Mouse (Mus musculus) neural tube, embryonic 12.5 days (tissue): ENCODE results near the gene Adap2. TPM values are rescaled to one million over a fixed set of nuclear protein-coding genes. Genes with fewer than 3 reads are reported as not detected.

ENCODE experiments used
- ATAC-seq: fragments of 200-750 bp; cut with Nextera tagmentation; 2 replicates; pipeline ENCODE4 v1.8.0; 2017; ENCODE audit warnings: low read depth, mild to moderate bottlenecking, moderate TSS enrichment, moderate library complexity; ENCODE audit not compliant: low FRiP score
- H3K27ac ChIP-seq: fragments of 300-500 bp; sonication (generic); 2 replicates; pipeline ENCODE4 v1.5.1; 2016
- H3K27me3 ChIP-seq: fragments of 300-500 bp; sonication (generic); replicated peaks from 2 replicates; pipeline ENCODE4 v1.6.1; 2016; ENCODE audit warnings: mild to moderate bottlenecking
- H3K36me3 ChIP-seq: fragments of 300-500 bp; sonication (generic); 2 replicates; pipeline ENCODE4 v1.6.1; 2016; ENCODE audit warnings: mild to moderate bottlenecking
- H3K4me1 ChIP-seq: fragments of 300-500 bp; sonication (generic); 2 replicates; pipeline ENCODE4 v1.6.1; 2016
- H3K4me2 ChIP-seq: fragments of 300-500 bp; sonication (generic); replicated peaks from 2 replicates; pipeline ENCODE4 v1.6.1; 2016; ENCODE audit warnings: mild to moderate bottlenecking
- H3K4me3 ChIP-seq: fragments of 300-500 bp; sonication (generic); 2 replicates; pipeline ENCODE4 v1.5.1; 2016
- H3K9ac ChIP-seq: fragments of 300-500 bp; sonication (generic); 2 replicates; pipeline ENCODE4 v1.6.1; 2016; ENCODE audit warnings: mild to moderate bottlenecking
- H3K9me3 ChIP-seq: fragments of 300-500 bp; sonication (generic); 2 replicates; pipeline ENCODE4 v1.6.1; 2016; ENCODE audit warnings: mild to moderate bottlenecking
- WGBS: fragments of 180-500 bp; shearing (Covaris S2); methylation state at CpG from one replicate; pipeline ENCODE4 v1.1.7; 2016; 5-methylcytosine and 5-hydroxymethylcytosine counted together
- polyA plus RNA-seq: library from polyadenylated mRNA; unstranded; fragments of >200 nt; fragmentation: Nextera tagmentation; extraction: Ambion mirVana; gene quantifications from 2 replicates; pipeline ENCODE4 v1.2.1, GENCODE M21; 2016

Gene Adap2
- polyA plus RNA-seq, 1 experiment from 2014 or later = 2.5 TPM

DNA sequence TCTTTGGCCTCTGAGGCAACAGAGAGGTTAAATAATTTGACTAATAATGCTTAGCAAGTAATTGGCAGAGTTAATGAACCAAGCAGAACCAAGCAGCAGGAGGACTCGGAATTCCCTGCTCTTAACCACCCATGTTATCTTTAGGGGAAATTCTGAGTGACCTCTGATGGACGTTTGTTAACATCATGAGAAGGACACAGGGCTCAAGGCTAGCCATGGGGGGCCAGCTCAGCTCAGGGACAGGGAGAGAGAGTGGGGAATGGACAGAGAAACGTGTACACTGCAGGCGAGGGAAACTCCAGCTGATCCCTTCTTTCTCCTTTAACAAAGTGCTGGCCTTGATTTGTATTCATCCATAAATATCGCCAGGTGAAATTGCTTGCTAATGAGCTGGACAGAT lies 51.0 kb downstream of the Adap2 start:
- WGBS = 40% methylated on average over 5 of the region's 5 CpGs
- Histone ChIP-seq H3K36me3 (no peaks in the 10 kb centered on the region), H3K4me1 (peaks cover 1% of the 10 kb centered on the region; the same call in 1 of the 2 replicates), H3K4me2 (no peak overlapping the region), H3K27me3 (no peaks in the 10 kb centered on the region), H3K4me3 (no peak overlapping the region), H3K9ac (no peak overlapping the region), H3K27ac (no peak overlapping the region), H3K9me3 (no peaks in the 10 kb centered on the region)
- no peak for ATAC-seq

- Histone ChIP-seq H3K27me3 (no peaks in the 10 kb centered on the region), H3K27ac (no peak overlapping the region), H3K9me3 (no peaks in the 10 kb centered on the region), H3K4me3 (no peak overlapping the region), H3K36me3 (peaks cover 3% of the 10 kb centered on the region; the same call in 1 of the 2 replicates), H3K4me1 (peaks cover 7% of the 10 kb centered on the region), H3K4me2 (peak overlapping the region; percentile 67; the same call in 1 of the 2 replicates), H3K9ac (peak overlapping the region; percentile 95)
- ATAC-seq = peak; percentile 57
- WGBS = 39% methylated on average over 7 of the region's 7 CpGs
Observed at GRCm38 (mm10) chr11:80208465-80208859, 54.6 kb downstream of the Adap2 start.

- H3K27me3 ChIP-seq = no peaks in the 10 kb centered on the region
- H3K4me3 ChIP-seq = peak within 1 kb of the TSS; percentile 94
- peaks cover 7% of the 10 kb centered on the region for H3K4me1 ChIP-seq
- peak; percentile 92 for ATAC-seq
- H3K27ac ChIP-seq = peak within 1 kb of the TSS; percentile 87
- H3K4me2 ChIP-seq = peak within 1 kb of the TSS; percentile 67
- H3K9ac ChIP-seq = peak within 1 kb of the TSS; percentile 95
- H3K9me3 ChIP-seq = no peaks in the 10 kb centered on the region
- WGBS = under 1% methylated on average over 78 of the region's 78 CpGs
- peaks cover 3% of the 10 kb centered on the region; the same call in 1 of the 2 replicates for H3K36me3 ChIP-seq
Observed at GRCm38 (mm10) chr11:80208860-80209800, 55.2 kb downstream of the Adap2 start, which contains the start of gene Rhot1. Rhot1 (plus strand) TSS chr11:80209019.

DNA sequence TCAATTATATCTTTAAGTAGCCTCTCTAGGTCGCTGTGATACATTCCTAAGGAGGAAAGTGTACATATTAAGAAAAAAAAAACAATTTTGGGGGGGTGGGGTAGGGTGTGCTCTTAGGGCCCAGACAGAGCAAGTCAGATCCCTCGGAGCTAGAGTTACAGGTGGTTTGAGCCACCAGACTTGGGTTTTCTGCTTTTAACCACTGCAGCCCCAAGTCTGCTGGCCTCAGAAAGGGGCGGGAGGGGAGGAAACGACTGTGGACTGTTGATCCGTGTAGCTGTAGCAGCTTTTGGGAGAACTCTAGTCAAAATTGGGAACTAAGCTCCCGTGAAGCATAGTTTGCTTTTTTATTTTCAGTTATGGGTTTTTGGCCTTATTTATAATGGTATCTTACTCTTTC lies 56.4 kb downstream of the Adap2 start:
- no peaks in the 10 kb centered on the region for H3K27me3 ChIP-seq
- 60% methylated on average over 6 of the region's 6 CpGs for WGBS
- H3K4me1 ChIP-seq = peaks cover 7% of the 10 kb centered on the region
- peak overlapping the region; percentile 67 for H3K4me2 ChIP-seq
- no peak for ATAC-seq
- H3K9ac ChIP-seq = 0 out of 2 replicates have a peak overlapping the region, but pooled peaks have one; percentile 5
- peaks cover 12% of the 10 kb centered on the region for H3K36me3 ChIP-seq
- no peaks in the 10 kb centered on the region for H3K9me3 ChIP-seq
- H3K4me3 ChIP-seq = 0 out of 2 replicates have a peak overlapping the region, but pooled peaks have one; percentile 94
- H3K27ac ChIP-seq = no peak overlapping the region

DNA sequence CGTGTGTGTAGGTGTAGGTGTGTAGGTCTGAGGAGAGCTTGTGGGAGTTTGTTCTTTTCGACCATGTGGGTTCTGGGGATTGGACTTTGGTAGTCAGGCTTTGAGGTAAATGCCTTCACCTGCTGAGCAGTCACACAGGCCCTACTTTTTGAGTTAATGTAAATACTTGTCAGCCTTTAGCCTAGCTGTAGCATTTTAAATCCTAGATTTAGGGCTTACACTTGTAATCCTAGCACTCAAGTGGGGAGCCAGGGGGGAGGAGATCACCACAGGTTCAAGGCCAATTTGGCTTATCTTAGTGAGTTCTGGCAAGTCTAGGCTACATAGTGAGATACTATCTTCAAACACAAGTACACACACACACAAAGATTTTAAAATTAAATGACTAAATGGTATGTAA lies 58.4 kb downstream of the Adap2 start:
- ATAC-seq = no peak
- no peaks in the 10 kb centered on the region for H3K27me3 ChIP-seq

GRCm38 (mm10) chr11:80215291-80215690 lies 61.4 kb downstream of the Adap2 start:
- peaks cover 3% of the 10 kb centered on the region for H3K4me1 ChIP-seq
- H3K9me3 ChIP-seq = no peaks in the 10 kb centered on the region
- no peak for ATAC-seq
- 92% methylated on average over 3 of the region's 3 CpGs for WGBS
- H3K36me3 ChIP-seq = peaks cover 19% of the 10 kb centered on the region
- H3K9ac ChIP-seq = no peak overlapping the region
- H3K27ac ChIP-seq = no peak overlapping the region
- no peak overlapping the region for H3K4me3 ChIP-seq
- no peaks in the 10 kb centered on the region for H3K27me3 ChIP-seq
- no peak overlapping the region for H3K4me2 ChIP-seq

More for the DNA sequence above, 58.4 kb downstream of the Adap2 start:
- Histone ChIP-seq H3K4me2 (no peak overlapping the region), H3K9ac (no peak overlapping the region), H3K27ac (no peak overlapping the region), H3K36me3 (peaks cover 16% of the 10 kb centered on the region), H3K4me3 (no peak overlapping the region), H3K9me3 (no peaks in the 10 kb centered on the region), H3K4me1 (peaks cover 7% of the 10 kb centered on the region)
- WGBS = 96% methylated on average over 2 of the region's 2 CpGs

DNA sequence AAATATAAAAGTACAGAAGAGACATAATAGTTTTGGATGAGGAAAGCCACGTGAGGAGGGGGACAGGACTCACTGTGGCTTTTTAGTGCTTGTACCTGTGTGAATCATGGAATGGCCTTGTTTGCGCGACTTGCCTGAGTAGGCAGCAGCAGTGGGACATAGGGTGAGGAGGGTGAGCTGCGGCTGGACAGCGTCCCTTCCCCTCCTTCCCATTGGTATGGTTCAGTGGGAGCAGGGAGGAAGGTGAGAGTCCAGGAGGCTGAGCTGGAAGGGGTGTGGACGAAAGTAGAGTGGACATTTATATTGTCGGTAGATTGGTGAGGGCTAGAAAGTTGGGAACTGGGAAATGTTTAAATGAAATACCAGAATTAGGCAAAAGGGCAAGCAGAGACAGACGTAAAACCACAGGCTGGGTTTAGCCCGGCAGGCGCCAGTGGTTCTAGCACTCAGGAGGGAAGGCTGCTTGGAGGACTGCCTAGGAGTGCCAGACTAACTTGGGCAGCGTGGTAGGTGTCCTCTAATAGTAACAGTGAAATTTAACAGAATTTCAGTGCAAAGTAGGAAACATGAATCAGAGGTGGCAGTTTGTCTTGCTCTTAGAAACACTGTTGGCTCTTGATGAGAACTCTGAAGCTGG lies 64.9 kb downstream of the Adap2 start:
- H3K4me2 ChIP-seq = no peak overlapping the region
- no peak for ATAC-seq
- no peak overlapping the region for H3K9ac ChIP-seq
- peaks cover 38% of the 10 kb centered on the region for H3K36me3 ChIP-seq
- H3K27ac ChIP-seq = no peak overlapping the region
- H3K27me3 ChIP-seq = no peaks in the 10 kb centered on the region
- 89% methylated on average over 11 of the region's 11 CpGs for WGBS
- no peak overlapping the region for H3K4me3 ChIP-seq
- no peaks in the 10 kb centered on the region for H3K4me1 ChIP-seq
- no peaks in the 10 kb centered on the region for H3K9me3 ChIP-seq

Other genes with a start within 250 kb of the Adap2 start
- 61.6 and 62.6 TPM in 2 replicates for gene Utp6, start 191.7 kb upstream of the Adap2 start, polyA plus RNA-seq
- gene Suz12, start 161.0 kb upstream of the Adap2 start, polyA plus RNA-seq = 23.7 and 24.3 TPM in 2 replicates
- gene Crlf3, start 73.1 kb upstream of the Adap2 start, polyA plus RNA-seq = 24.0 and 25.2 TPM in 2 replicates
- 9.4 and 9.5 TPM in 2 replicates for gene Atad5, start 64.7 kb upstream of the Adap2 start, polyA plus RNA-seq
- gene Tefm, start 11.9 kb upstream of the Adap2 start, polyA plus RNA-seq = 25.8 and 31.6 TPM in 2 replicates
- gene Rnf135, start 29.7 kb downstream of the Adap2 start, polyA plus RNA-seq = 3.0 and 3.2 TPM in 2 replicates
- gene Rhot1, start 54.9 kb downstream of the Adap2 start, polyA plus RNA-seq = 70.9 and 72.1 TPM in 2 replicates
- 55.9 and 59.2 TPM in 2 replicates for gene Rhbdl3, start 146.8 kb downstream of the Adap2 start, polyA plus RNA-seq
- gene 5730455P16Rik, start 223.9 kb downstream of the Adap2 start, polyA plus RNA-seq = 28.0 and 31.6 TPM in 2 replicates
- gene Zfp207, start 229.2 kb downstream of the Adap2 start, polyA plus RNA-seq = 252 and 256 TPM in 2 replicates